Mouse (Mus musculus): ENCODE measurements at regions not wholly inside any gene's neighbourhood (a gene's known extent, or its start where the extent isn't known, plus 50 kb on each side); places are given as distances from the start of the nearest gene placed in this dataset.
"Not testable (repeated sequence)": the region's sequence is repeated elsewhere in the genome, so short reads cannot be mapped to it uniquely, and the experiment has no call there.

DNA sequence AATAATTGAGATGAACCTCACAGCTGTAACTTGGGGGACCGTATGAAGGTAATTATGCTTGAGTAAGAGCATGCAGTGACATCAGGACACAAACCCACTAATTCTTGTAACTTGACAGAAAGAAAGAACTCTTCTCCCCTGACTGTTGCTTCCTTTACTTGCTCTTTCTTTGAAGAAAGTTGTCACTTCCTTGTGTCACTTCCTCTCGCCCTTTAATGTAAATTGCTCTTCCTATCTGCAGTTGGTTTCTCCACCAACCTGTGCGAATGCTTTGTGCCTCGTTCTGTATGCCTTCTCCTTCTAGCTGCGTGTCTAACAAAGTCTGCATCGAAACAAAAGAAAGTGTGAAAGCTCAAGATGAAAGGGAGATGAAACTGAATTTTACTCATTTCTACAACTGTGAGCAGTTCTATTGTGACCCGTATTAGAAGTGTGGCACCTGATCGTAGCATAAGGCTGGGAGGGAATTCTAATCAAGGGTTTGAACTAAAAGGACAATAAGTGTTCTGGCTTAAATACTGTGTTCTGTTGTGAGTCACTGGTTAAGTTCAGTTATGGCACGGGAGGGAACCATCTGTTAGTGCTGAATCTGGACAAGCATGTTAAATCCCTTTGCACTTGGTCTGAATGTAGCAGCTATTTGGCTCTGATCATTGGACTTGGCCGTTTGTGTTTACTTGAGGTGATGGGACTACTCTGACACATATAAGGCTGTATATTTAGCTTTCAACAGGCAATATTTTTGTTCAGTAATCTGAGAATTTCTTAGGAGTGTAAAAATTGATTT, 72.8 kb upstream of the Anapc15-ps start:
- no peaks in the 10 kb centered on the region for H3K27me3 ChIP-seq (ENCODE audit: low read depth, poor library complexity, severe bottlenecking)
- no peaks in the 10 kb centered on the region for H3K9me3 ChIP-seq (replicated peaks)
- no peak for DNase-seq (ENCODE audit: low spot score)
- H3K4me3 ChIP-seq, result no peak overlapping the region
- H3K27ac ChIP-seq, result no peak overlapping the region
- H3K4me1 ChIP-seq, result no peaks in the 10 kb centered on the region
- H3K36me3 ChIP-seq, result no peaks in the 10 kb centered on the region
- 83% methylated on average over 10 of the region's 10 CpGs for WGBS

DNA sequence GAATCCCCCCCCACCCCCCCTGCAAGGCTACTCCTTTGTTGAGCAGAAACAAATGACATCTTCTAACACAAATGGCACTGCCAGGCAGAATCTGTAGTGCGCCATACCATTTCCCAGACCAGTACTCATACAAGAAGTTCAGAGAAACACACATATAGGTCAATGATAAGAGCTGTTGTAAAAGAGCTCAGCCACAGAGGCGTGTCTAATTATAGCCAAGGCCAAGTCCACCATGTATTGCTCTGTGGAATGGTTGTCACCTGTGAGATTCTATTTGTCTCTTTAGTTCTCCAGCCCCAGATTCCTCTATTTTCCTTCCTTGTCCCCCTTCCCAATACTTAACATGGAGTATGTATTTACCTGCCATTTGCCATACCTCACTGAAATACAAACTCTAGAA, 72.0 kb upstream of the Anapc15-ps start:
- 89% methylated on average over 2 of the region's 2 CpGs for WGBS
- Histone ChIP-seq H3K4me3 (no peak overlapping the region), H3K36me3 (no peaks in the 10 kb centered on the region), H3K27ac (no peak overlapping the region), H3K27me3 (ENCODE audit: low read depth, poor library complexity, severe bottlenecking) (no peaks in the 10 kb centered on the region), H3K9me3 (replicated peaks) (no peaks in the 10 kb centered on the region), H3K4me1 (no peaks in the 10 kb centered on the region)
- DNase-seq (ENCODE audit: low spot score), result no peak

DNA sequence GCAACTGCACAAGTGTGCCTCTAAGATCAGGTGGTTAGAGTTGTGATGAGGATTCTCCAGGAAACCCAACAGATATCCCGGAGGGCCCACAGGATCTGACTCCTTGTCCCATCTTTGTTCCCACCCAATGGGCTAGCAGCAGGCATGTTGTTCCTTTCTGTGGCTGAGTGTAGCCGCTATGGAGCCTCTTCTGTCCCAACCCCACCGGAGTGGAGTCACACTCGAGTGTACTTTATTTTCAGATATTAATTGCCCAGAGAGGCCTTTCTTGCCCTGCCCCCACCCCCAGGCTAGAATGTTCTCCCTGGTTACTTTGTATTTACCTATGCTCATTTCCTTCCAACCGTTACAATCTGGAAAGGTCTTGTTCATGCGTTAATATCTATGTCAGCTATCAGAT, 70.4 kb upstream of the Anapc15-ps start:
- Histone ChIP-seq H3K9me3 (replicated peaks) (no peaks in the 10 kb centered on the region), H3K27me3 (ENCODE audit: low read depth, poor library complexity, severe bottlenecking) (no peaks in the 10 kb centered on the region), H3K4me1 (no peaks in the 10 kb centered on the region), H3K36me3 (no peaks in the 10 kb centered on the region), H3K27ac (no peak overlapping the region), H3K4me3 (no peak overlapping the region)
- WGBS, result 90% methylated on average over 6 of the region's 6 CpGs
- DNase-seq (ENCODE audit: low spot score), result no peak

DNA sequence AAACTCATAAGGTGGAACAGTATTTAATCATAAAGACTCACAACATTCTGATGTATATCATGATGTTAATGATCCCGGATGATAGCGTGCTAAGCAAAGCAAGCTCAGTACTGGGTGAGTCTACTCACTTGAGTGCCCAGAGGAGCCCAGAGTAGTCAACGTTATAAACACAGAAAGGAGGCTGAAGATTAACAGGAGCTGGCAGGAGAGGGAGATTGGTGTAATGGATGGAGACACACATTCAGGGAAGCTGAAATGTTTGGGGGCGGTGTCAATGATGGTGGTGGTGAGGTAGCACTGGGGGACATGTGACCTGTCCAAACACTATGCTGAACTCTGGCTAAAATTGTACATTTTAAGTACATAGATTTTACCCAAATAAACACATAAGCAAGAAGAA, 66.2 kb upstream of the Anapc15-ps start:
- H3K27ac ChIP-seq, result no peak overlapping the region
- no peak overlapping the region for H3K4me3 ChIP-seq
- no peaks in the 10 kb centered on the region for H3K36me3 ChIP-seq
- no peak for DNase-seq (ENCODE audit: low spot score)
- H3K4me1 ChIP-seq, result no peaks in the 10 kb centered on the region
- H3K27me3 ChIP-seq (ENCODE audit: low read depth, poor library complexity, severe bottlenecking), result no peaks in the 10 kb centered on the region
- 98% methylated on average over 4 of the region's 4 CpGs for WGBS
- H3K9me3 ChIP-seq (replicated peaks), result no peaks in the 10 kb centered on the region

DNA sequence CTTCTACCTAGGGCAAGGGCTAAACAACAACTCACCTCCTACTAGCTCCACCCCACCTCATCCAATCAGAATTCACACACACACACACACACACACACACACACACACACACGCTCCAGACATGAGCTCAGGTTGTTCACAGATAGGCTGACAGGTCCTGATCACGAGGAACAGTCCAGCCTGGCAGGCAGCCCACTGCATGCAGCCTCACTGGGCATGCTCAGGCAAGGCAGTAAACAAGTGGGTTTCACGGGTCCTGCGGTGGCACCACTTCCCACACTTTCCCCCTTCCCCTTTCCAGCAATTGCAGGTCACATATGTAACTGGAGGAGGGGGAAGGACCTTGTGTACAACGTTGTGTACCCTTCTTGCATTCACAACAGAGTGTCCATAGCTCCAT, 63.5 kb upstream of the Anapc15-ps start:
- not testable (repeated sequence) for H3K27me3 ChIP-seq (ENCODE audit: low read depth, poor library complexity, severe bottlenecking); H3K4me3 ChIP-seq; H3K36me3 ChIP-seq; H3K27ac ChIP-seq; H3K4me1 ChIP-seq; DNase-seq (ENCODE audit: low spot score); H3K9me3 ChIP-seq (replicated peaks)
- WGBS, result 87% methylated on average over 5 of the region's 5 CpGs

DNA sequence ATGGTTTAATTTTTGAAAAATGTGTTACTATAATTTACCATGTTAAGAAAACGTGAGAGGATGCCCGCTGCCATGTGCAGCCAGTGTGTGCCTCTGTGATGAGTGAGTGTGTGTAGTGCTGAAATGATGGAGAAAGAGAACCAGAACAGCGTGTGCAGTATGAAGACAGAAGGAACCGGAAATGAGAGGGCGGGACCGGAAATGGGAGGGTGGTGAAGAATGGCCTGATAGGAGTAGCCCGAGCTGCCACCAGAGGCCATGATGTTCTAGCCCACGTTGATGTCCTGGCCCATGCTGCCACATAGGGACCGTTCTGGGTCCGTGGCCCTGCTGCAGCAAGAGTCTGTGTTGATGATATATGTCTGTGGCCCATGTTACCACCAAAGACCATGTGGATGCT, 57.8 kb upstream of the Anapc15-ps start:
- no peak for DNase-seq (ENCODE audit: low spot score)
- Histone ChIP-seq H3K27me3 (ENCODE audit: low read depth, poor library complexity, severe bottlenecking) (no peaks in the 10 kb centered on the region), H3K9me3 (replicated peaks) (no peaks in the 10 kb centered on the region; the same call in 1 of the 2 replicates), H3K27ac (no peak overlapping the region), H3K4me3 (no peak overlapping the region), H3K36me3 (no peaks in the 10 kb centered on the region), H3K4me1 (peaks cover 29% of the 10 kb centered on the region)
- 93% methylated on average over 10 of the region's 10 CpGs for WGBS

DNA sequence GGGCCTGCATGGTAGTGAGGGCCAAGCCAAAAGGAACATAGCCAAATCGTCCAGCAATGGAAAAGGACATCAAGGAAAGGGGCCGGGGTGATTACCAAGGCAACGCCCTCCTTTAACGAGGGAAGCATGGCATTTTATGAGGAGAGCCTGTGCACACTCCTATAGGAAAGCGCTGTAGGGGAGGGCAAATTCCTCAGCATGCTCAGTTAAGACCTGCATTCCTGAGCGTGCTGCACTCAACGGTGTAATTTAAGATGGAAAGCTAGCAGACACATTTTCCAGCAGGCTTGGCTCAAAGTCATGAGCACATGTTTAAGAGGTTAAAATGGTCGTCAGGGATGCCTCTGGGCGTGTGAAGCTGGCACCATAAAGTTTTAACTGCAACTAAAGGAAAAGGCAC, 56.6 kb upstream of the Anapc15-ps start:
- 16% methylated on average over 9 of the region's 9 CpGs for WGBS
- H3K9me3 ChIP-seq (replicated peaks), result no peaks in the 10 kb centered on the region; the same call in 1 of the 2 replicates
- no peak overlapping the region for H3K4me3 ChIP-seq
- H3K27ac ChIP-seq, result peak overlapping the region; percentile 68
- peaks cover 32% of the 10 kb centered on the region for H3K4me1 ChIP-seq
- DNase-seq (ENCODE audit: low spot score), result peak; percentile 79
- no peaks in the 10 kb centered on the region for H3K36me3 ChIP-seq
- no peaks in the 10 kb centered on the region for H3K27me3 ChIP-seq (ENCODE audit: low read depth, poor library complexity, severe bottlenecking)

DNA sequence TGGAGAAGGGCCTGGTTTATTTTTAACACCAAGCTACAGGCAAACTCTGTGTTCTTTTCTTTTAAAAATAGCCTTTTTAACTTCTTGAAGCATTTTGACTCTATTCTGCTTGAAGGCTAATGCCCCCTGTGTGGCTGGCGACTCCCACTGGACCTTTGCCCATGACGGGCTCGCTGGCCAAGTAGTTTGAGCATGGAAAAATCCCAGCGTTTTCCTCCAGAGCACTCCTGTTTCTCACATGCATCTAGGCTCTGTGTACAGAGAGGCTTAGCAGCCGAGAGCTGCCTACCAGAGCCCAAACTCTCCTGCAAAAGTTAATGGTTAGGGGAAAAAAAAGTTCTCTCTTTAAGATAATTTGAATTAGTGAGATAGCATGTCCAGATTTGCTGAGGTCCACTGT, 52.7 kb upstream of the Anapc15-ps start:
- Histone ChIP-seq H3K36me3 (no peaks in the 10 kb centered on the region), H3K4me3 (no peak overlapping the region), H3K4me1 (peaks cover 37% of the 10 kb centered on the region), H3K27ac (0 out of 2 replicates have a peak overlapping the region, but pooled peaks have one; percentile 9), H3K27me3 (ENCODE audit: low read depth, poor library complexity, severe bottlenecking) (no peaks in the 10 kb centered on the region), H3K9me3 (replicated peaks) (no peaks in the 10 kb centered on the region)
- DNase-seq (ENCODE audit: low spot score), result no peak
- 84% methylated on average over 5 of the region's 5 CpGs for WGBS

DNA sequence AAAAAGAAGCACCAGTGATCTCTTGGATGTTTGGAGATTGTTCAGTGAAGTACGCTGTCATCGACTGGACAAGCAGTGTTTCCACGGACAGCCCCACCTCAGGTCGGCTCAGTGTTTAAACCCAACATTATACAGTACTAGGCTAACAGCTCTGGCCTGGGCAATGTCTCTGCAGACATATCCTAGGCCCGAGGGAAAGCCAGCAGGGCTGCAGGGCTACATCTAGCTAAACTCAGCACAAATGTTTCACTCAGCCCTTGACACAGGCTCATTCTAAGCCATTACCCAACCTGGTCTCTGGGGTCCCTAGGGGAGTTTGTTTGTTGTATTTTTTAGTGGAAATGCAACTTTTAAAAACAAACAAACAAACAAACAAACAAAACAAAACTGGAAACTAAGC, 52.1 kb upstream of the Anapc15-ps start:
- H3K4me3 ChIP-seq, result no peak overlapping the region
- no peak overlapping the region for H3K27ac ChIP-seq
- no peak for DNase-seq (ENCODE audit: low spot score)
- H3K9me3 ChIP-seq (replicated peaks), result no peaks in the 10 kb centered on the region
- peaks cover 41% of the 10 kb centered on the region for H3K4me1 ChIP-seq
- H3K36me3 ChIP-seq, result no peaks in the 10 kb centered on the region
- no peaks in the 10 kb centered on the region for H3K27me3 ChIP-seq (ENCODE audit: low read depth, poor library complexity, severe bottlenecking)
- 77% methylated on average over 5 of the region's 5 CpGs for WGBS
